Mouse (Mus musculus): ENCODE data around the gene Tmem143.

DNA sequence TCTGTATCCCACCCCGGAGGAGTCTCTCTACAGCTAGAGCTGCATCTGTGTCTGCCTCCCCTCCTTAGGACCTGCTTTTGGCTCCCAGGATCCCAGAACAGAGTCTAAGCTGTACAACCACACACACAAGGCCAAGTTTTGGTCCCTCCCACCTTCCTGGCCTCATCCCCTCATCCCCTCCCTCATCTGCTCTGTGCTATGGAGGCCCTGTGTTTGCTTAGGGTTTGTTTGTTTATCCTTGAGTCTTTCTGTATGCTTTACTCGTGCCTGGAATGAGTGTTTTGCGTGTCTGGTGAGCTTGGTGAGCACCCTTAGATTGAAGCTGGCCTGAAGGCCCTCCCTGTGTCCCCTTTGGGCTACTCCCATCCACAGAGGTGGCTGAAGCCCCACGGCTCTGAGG, 37.7 kb upstream of the Tmem143 start:
- no peak for TF ChIP-seq TAL1 (IDR thresholded peaks at IDR 0.05; ENCODE audit: low read length)
- TF ChIP-seq GATA1 (IDR thresholded peaks at IDR 0.05; ENCODE audit: low read length) = no peak

All from erythroblast, embryonic 14.5 days (primary cell).